ENCODE assay signal across 9 mouse cellular contexts in genomic region chr15:94379425-94379824, GRCm38 (mm10).
A peak's percentile ranks its signal among the peaks of the same experiment; 100 is the strongest.
DNase-seq lines count a peak whose midpoint lies in the region; ATAC-seq and TF ChIP-seq lines count a peak whose summit lies in the region.
"Had no signal": no experiment of that assay in that cellular context is flagged by ENCODE, and none has a peak within 500 bp of the region (broad histone marks: within the 10 kb centered on the region; RNA-seq: fewer than 3 reads in every experiment).

No protein-coding gene starts in this region.

- H3K4me1 ChIP-seq in cerebellum, adult 2 months (ENCODE audit: control insufficient read depth, insufficient read depth, low read length), result no peaks in the 10 kb centered on the region
- H3K4me1 ChIP-seq in limb, embryonic 10.5 days, result no peaks in the 10 kb centered on the region
- H3K4me1 ChIP-seq: neural tube, embryonic 13.5 days had no signal

- intact Hi-C loops in left cerebral cortex, adult 2 months (cut with DNase I), result no loop called here
- intact Hi-C loops in left cerebral cortex, postnatal 10 days (cut with DNase I), result no loop called here

- DNase-seq in cerebellum, postnatal 14 days, result peak; percentile 26
- no peak for DNase-seq in cerebellum, adult 2 months
- no peak for DNase-seq in left cerebral cortex, adult 2 months (ENCODE audit: extremely low spot score in 1 of 2, low spot score in 2 of 2)
- no peak for DNase-seq in left cerebral cortex, postnatal 10 days (ENCODE audit: extremely low spot score in 1 of 2, low spot score in 2 of 2)
- no peak for DNase-seq in Patski (ENCODE audit: low read depth, low spot score)
- no peak for DNase-seq in layer of hippocampus, postnatal 14 days (ENCODE audit: low spot score in 2 of 2)
- no peak for DNase-seq in limb, embryonic 10.5 days (ENCODE audit: low spot score)

- TF ChIP-seq POLR2A in cerebellum, adult 2 months (IDR thresholded peaks at IDR 0.05; ENCODE audit: borderline replicate concordance, insufficient read depth, low read length), result no peak

- no peaks in the 10 kb centered on the region for H3K36me3 ChIP-seq in limb, embryonic 10.5 days
- H3K36me3 ChIP-seq: neural tube, embryonic 13.5 days had no signal

- CTCF ChIA-PET in Patski (lab: Charles Lee), result interaction anchor here (0.6 to 1.9 kb wide), 3 partner anchors 9 to 141 kb away, joined by 3 to 6 read pairs (median 4); no protein-coding TSS in a partner anchor

- H3K27me3 ChIP-seq in cerebellum, adult 2 months (ENCODE audit: control insufficient read depth, insufficient read depth, low read length), result no peaks in the 10 kb centered on the region
- H3K27me3 ChIP-seq in Patski, result peaks cover 4% of the 10 kb centered on the region
- H3K27me3 ChIP-seq in limb, embryonic 10.5 days (ENCODE audit: low read depth, poor library complexity, severe bottlenecking), result no peaks in the 10 kb centered on the region
- H3K27me3 ChIP-seq: neural tube, embryonic 13.5 days had no signal

- in situ Hi-C loops in Patski (cut with MboI; ENCODE audit: low pct_unique_long_range_greater_than_20kb), result no loop called here

- POLR2A ChIA-PET in Patski (lab: Charles Lee), result no interaction called here

- 96% methylated on average over 7 of the region's 9 CpGs for WGBS in cerebellum, adult 2 months
- 96% methylated on average over 7 of the region's 9 CpGs for WGBS in limb, embryonic 10.5 days

- H3K27ac ChIP-seq in cerebellum, adult 2 months (ENCODE audit: insufficient read depth, low read length), result no peak overlapping the region
- no peak overlapping the region for H3K27ac ChIP-seq in left cerebral cortex, adult 2 months
- H3K27ac ChIP-seq in limb, embryonic 10.5 days, result no peak overlapping the region
- H3K27ac ChIP-seq: neural tube, embryonic 13.5 days had no signal

- no peak for ATAC-seq in Patski
- ATAC-seq in megakaryocyte progenitor cell, adult 5-6 weeks (replicated peaks; ENCODE audit: poor library complexity), result peak; percentile 55; the same call in 1 of the 2 replicates

- no peaks in the 10 kb centered on the region for H3K9me3 ChIP-seq in limb, embryonic 10.5 days (replicated peaks)
- H3K9me3 ChIP-seq: neural tube, embryonic 13.5 days had no signal

- H3K4me3 ChIP-seq in cerebellum, adult 2 months (replicated peaks; ENCODE audit: insufficient read depth, low read depth, low read length), result no peak overlapping the region
- no peak overlapping the region for H3K4me3 ChIP-seq in left cerebral cortex, adult 2 months
- no peak overlapping the region for H3K4me3 ChIP-seq in limb, embryonic 10.5 days
- H3K4me3 ChIP-seq: neural tube, embryonic 13.5 days had no signal

- no peak for TF ChIP-seq CTCF in cerebellum, adult 2 months (IDR thresholded peaks at IDR 0.05; ENCODE audit: borderline replicate concordance, insufficient read depth, low read depth, low read length)
- peak; percentile 57 for TF ChIP-seq CTCF in left cerebral cortex, adult 2 months (IDR thresholded peaks at IDR 0.05)
- peak; percentile 55 for TF ChIP-seq CTCF in Patski (IDR thresholded peaks at IDR 0.05)

Comparison
In these comparisons a context has a peak if more than half of its experiments do, and no peak if none do; other contexts are left out.
1. DNase-seq: peak in cerebellum, postnatal 14 days (2 of 2); none in cerebellum, adult 2 months (0 of 2), left cerebral cortex, adult 2 months (0 of 2), left cerebral cortex, postnatal 10 days (0 of 2), Patski (single experiment), layer of hippocampus, postnatal 14 days (0 of 2) and limb, embryonic 10.5 days (single experiment).